Mouse (Mus musculus) heart, postnatal 36 days (tissue): ENCODE data around the gene Ubn1. TPM values are rescaled to one million over a fixed set of nuclear protein-coding genes. Genes with fewer than 3 reads are reported as not detected.

Source experiments
- DNase-seq, 2 experiments: peaks; one replicate each; pipeline ENCODE4 v3.0.0; 2021 to 2022
- intact Hi-C: fragments of 180-260 bp; cut with DNase I; formaldehyde crosslinking; loops from one replicate; pipeline ENCODE4 v1.15.1; 2025
- total RNA-seq, 2 experiments: library from RNA; stranded (reverse); gene quantifications; 2 replicates each; pipeline ENCODE4 v1.2.3; 2021

Gene Ubn1
- total RNA-seq, 2 experiments from 2014 or later: 26.4 to 28.5 TPM

GRCm38 (mm10) chr16:5070321-5070720 is 20.5 kb downstream of the Ubn1 start:
- DNase-seq: peak; percentile 12 to 28
- intact Hi-C loops: no loop called here

- intact Hi-C loops: no loop called here
- DNase-seq: no peak
Observed at GRCm38 (mm10) chr16:5071974-5072373, 22.1 kb downstream of the Ubn1 start.

GRCm38 (mm10) chr16:5074341-5074740 is 24.5 kb downstream of the Ubn1 start:
- intact Hi-C loops: no loop called here
- DNase-seq: no peak

- intact Hi-C loops: no loop called here
- DNase-seq: no peak
Observed at GRCm38 (mm10) chr16:5085196-5085595, 35.3 kb downstream of the Ubn1 start.

GRCm38 (mm10) chr16:5086179-5086578 is 36.3 kb downstream of the Ubn1 start:
- no peak for DNase-seq
- intact Hi-C loops: no loop called here

GRCm38 (mm10) chr16:5089021-5089420 is 39.2 kb downstream of the Ubn1 start:
- intact Hi-C loops: no loop called here

GRCm38 (mm10) chr16:5093285-5093684 is 43.4 kb downstream of the Ubn1 start:
- no peak for DNase-seq
- intact Hi-C loops: no loop called here

More at GRCm38 (mm10) chr16:5089021-5089420, 39.2 kb downstream of the Ubn1 start:
- DNase-seq: no peak

- intact Hi-C loops: no loop called here
- no peak for DNase-seq
Observed at GRCm38 (mm10) chr16:5096504-5096903, 46.6 kb downstream of the Ubn1 start.

GRCm38 (mm10) chr16:5101000-5101399 is 51.1 kb downstream of the Ubn1 start:
- intact Hi-C loops: no loop called here
- DNase-seq: no peak

- intact Hi-C loops: no loop called here
- DNase-seq: no peak
Observed at GRCm38 (mm10) chr16:5109877-5110276, 60.0 kb downstream of the Ubn1 start.

- intact Hi-C loops: no loop called here
- DNase-seq: no peak
Observed at GRCm38 (mm10) chr16:5111021-5111420, 61.2 kb downstream of the Ubn1 start.

GRCm38 (mm10) chr16:5113002-5113550 is 63.2 kb downstream of the Ubn1 start:
- DNase-seq: no peak
- intact Hi-C loops: no loop called here

- intact Hi-C loops: no loop called here
- DNase-seq: no peak
Observed at GRCm38 (mm10) chr16:5113582-5113981, 63.7 kb downstream of the Ubn1 start.

- intact Hi-C loops: no loop called here
Observed at GRCm38 (mm10) chr16:5119385-5119784, 69.5 kb downstream of the Ubn1 start.

GRCm38 (mm10) chr16:5119845-5120244 is 70.0 kb downstream of the Ubn1 start:
- intact Hi-C loops: no loop called here
- DNase-seq: no peak

More at GRCm38 (mm10) chr16:5119385-5119784, 69.5 kb downstream of the Ubn1 start:
- DNase-seq: no peak

GRCm38 (mm10) chr16:5123476-5123875 is 73.6 kb downstream of the Ubn1 start:
- intact Hi-C loops: no loop called here
- no peak for DNase-seq

GRCm38 (mm10) chr16:5130196-5130595 is 80.3 kb downstream of the Ubn1 start:
- intact Hi-C loops: no loop called here
- no peak for DNase-seq

GRCm38 (mm10) chr16:5130766-5131165 is 80.9 kb downstream of the Ubn1 start:
- intact Hi-C loops: no loop called here
- peak; percentile 82 to 85 for DNase-seq

- peak in 1 of 2 experiments; percentile 41 for DNase-seq
- intact Hi-C loops: no loop called here
Observed at GRCm38 (mm10) chr16:5131251-5131922, 81.5 kb downstream of the Ubn1 start.

- intact Hi-C loops: no loop called here
- DNase-seq: peak; percentile 46 to 51
Observed at GRCm38 (mm10) chr16:5132401-5132801, 82.5 kb downstream of the Ubn1 start, which contains the start of gene Ppl. TSS of gene Ppl (minus strand) at chr16:5132421.

GRCm38 (mm10) chr16:5134623-5135330 is 84.9 kb downstream of the Ubn1 start:
- intact Hi-C loops: no loop called here

More at GRCm38 (mm10) chr16:5134623-5135330, 84.9 kb downstream of the Ubn1 start:
- DNase-seq: peak; percentile 60 to 69
